Mouse (Mus musculus) left cerebral cortex, postnatal 36 days (tissue): ENCODE results near the gene Arid5b. TPM values are rescaled to one million over a fixed set of nuclear protein-coding genes. Genes with fewer than 3 reads are reported as not detected.
"Not testable (repeated sequence)": the region's sequence is repeated elsewhere in the genome, so short reads cannot be mapped to it uniquely, and the experiment has no call there.

Experiments used
- DNase-seq, 2 experiments: peaks; one replicate each; pipeline ENCODE4 v3.0.0; 2021 to 2022; ENCODE audit warnings: low spot score in 2 of 2, mixed read lengths in 1 of 2
- intact Hi-C: fragments of 180-260 bp; cut with DNase I; formaldehyde crosslinking; loops from one replicate; pipeline ENCODE4 v1.15.1; 2025
- total RNA-seq, 2 experiments: library from RNA; stranded (reverse); gene quantifications; 2 replicates each; pipeline ENCODE4 v1.2.3; 2021

Arid5b gene
- total RNA-seq, 2 experiments from 2014 or later: 27.8 to 34.3 TPM

GRCm38 (mm10) chr10:68104481-68104880, 174.1 kb downstream of the Arid5b start:
- no peak for DNase-seq
- intact Hi-C loops: no loop called here

GRCm38 (mm10) chr10:68103988-68104387, 174.6 kb downstream of the Arid5b start:
- intact Hi-C loops: no loop called here
- peak; percentile 18 to 35 for DNase-seq

GRCm38 (mm10) chr10:68103078-68103855, 175.3 kb downstream of the Arid5b start:
- intact Hi-C loops: no loop called here
- DNase-seq: no peak

- intact Hi-C loops: no loop called here
Measured at GRCm38 (mm10) chr10:68102566-68102965, 176.0 kb downstream of the Arid5b start.

GRCm38 (mm10) chr10:68101251-68101650, 177.3 kb downstream of the Arid5b start:
- DNase-seq: no peak
- intact Hi-C loops: no loop called here

More at GRCm38 (mm10) chr10:68102566-68102965, 176.0 kb downstream of the Arid5b start:
- no peak for DNase-seq

GRCm38 (mm10) chr10:68100506-68100905, 178.0 kb downstream of the Arid5b start:
- DNase-seq: no peak
- intact Hi-C loops: no loop called here

- intact Hi-C loops, DNase-seq: not testable (repeated sequence)
Measured at GRCm38 (mm10) chr10:68099801-68100200, 178.7 kb downstream of the Arid5b start.

GRCm38 (mm10) chr10:68097821-68098675, 180.5 kb downstream of the Arid5b start:
- intact Hi-C loops: no loop called here

GRCm38 (mm10) chr10:68096395-68096794, 182.1 kb downstream of the Arid5b start:
- intact Hi-C loops: no loop called here
- DNase-seq: no peak

More at GRCm38 (mm10) chr10:68097821-68098675, 180.5 kb downstream of the Arid5b start:
- DNase-seq: no peak

GRCm38 (mm10) chr10:68095136-68095535, 183.4 kb downstream of the Arid5b start:
- intact Hi-C loops: no loop called here
- DNase-seq: no peak

- intact Hi-C loops: no loop called here
- DNase-seq: no peak
Measured at GRCm38 (mm10) chr10:68093496-68093895, 185.0 kb downstream of the Arid5b start.

- intact Hi-C loops: no loop called here
- no peak for DNase-seq
Measured at GRCm38 (mm10) chr10:68091840-68092239, 186.7 kb downstream of the Arid5b start.

- no peak for DNase-seq
- intact Hi-C loops: no loop called here
Measured at GRCm38 (mm10) chr10:68091011-68091410, 187.5 kb downstream of the Arid5b start.

GRCm38 (mm10) chr10:68090544-68090943, 188.0 kb downstream of the Arid5b start:
- DNase-seq: no peak
- intact Hi-C loops: no loop called here

- intact Hi-C loops: no loop called here
- DNase-seq: no peak
Measured at GRCm38 (mm10) chr10:68090197-68090535, 188.4 kb downstream of the Arid5b start.

GRCm38 (mm10) chr10:68089435-68090196, 188.9 kb downstream of the Arid5b start:
- intact Hi-C loops: no loop called here
- no peak for DNase-seq

GRCm38 (mm10) chr10:68087722-68088121, 190.8 kb downstream of the Arid5b start:
- no peak for DNase-seq
- intact Hi-C loops: no loop called here

- DNase-seq: no peak
- intact Hi-C loops: no loop called here
Measured at GRCm38 (mm10) chr10:68086973-68087372, 191.6 kb downstream of the Arid5b start.

- no peak for DNase-seq
- intact Hi-C loops: no loop called here
Measured at GRCm38 (mm10) chr10:68085574-68085973, 193.0 kb downstream of the Arid5b start.

- DNase-seq: no peak
- intact Hi-C loops: no loop called here
Measured at GRCm38 (mm10) chr10:68081712-68082111, 196.8 kb downstream of the Arid5b start.
